Mouse (Mus musculus) lung, postnatal 36 days (tissue): ENCODE measurements around the gene Dap3.
"Not testable (repeated sequence)": the region's sequence is repeated elsewhere in the genome, so short reads cannot be mapped to it uniquely, and the experiment has no call there.

ENCODE experiments used
- DNase-seq: peaks from one replicate; pipeline ENCODE4 v3.0.0; 2022; ENCODE audit warnings: mixed read lengths

Gene Dap3

DNA sequence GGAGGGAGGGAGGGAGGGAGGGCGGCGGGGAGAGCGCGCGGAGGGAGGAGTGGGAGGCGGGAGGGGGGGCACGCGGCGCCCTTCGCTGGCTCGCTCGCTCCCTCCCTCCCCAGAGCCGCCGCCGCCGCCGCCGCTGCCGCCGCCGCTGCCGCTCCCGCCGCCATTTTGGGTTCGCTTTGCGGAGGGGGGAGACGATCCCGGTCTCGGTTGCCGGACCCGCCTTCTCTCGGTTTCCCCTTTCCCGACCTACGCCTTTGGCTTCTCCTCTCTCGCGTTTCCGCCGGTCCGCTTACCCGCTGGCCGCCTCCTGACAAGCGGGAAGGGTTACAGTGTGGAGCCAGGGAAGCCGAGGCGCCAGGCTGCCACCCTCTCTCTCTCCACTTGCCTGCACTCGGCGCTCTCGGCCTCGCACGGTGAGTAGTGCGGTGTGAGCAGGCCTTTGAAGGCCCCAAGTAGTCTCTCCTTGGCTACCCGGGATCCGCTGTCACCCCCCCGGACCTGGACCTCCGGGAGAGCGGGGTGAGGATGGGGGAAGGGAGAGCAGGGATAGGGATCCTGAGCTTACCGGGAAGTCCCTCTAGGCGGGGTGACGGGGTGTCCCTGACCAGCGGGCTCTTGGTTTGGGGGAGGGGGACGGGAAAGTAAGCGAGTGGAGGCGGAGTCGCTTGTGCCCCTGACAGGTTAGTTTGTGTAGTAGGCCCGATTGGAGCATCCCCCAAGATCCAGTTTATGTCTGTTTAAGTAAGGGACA lies at the start of gene Dap3, which contains the start of gene Ash1l:
TSS of gene Dap3 (minus strand) at position 606 of the 751 bp plus-strand sequence.
TSS of gene Ash1l (plus strand) at position 47 of the 751 bp plus-strand sequence.
- DNase-seq: peak; percentile 75

- no peak for DNase-seq
Observed at GRCm38 (mm10) chr3:88992793-88993192, 41.8 kb upstream of the Dap3 start.

GRCm38 (mm10) chr3:88983921-88984381 lies 33.0 kb upstream of the Dap3 start:
- DNase-seq: peak; percentile 67

DNA sequence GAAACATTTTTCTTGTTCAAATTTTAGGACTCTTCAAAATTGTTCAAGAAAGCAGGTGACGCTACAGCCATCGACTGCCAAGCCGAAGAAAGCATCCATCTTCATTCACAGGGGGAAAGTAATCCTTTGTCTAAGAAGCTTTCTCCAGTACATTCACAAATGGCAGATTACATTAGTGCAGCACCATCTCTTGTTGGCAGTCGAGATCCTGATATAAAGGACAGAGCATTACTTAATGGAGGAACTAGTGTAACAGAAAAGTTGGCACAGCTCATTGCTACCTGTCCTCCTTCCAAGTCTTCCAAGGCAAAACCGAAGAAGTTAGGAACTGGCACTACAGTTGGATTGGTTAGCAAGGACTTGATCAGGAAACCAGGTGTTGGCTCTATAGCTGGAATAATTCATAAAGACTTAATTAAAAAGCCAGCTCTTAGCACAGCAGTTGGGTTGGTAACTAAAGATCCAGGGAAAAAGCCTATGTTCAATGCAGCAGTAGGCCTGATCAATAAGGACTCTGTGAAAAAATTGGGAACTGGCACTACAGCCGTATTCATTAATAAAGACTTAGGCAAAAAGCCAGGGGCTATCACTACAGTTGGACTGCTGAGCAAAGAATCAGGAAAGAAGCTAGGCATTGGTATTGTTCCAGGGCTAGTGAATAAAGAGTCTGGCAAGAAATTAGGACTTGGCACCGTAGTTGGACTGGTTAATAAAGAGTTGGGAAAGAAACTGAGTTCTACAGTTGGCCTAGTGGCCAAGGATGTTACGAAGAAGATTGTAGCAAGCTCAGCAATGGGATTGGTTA lies 30.4 kb upstream of the Dap3 start:
- DNase-seq: peak; percentile 21

DNA sequence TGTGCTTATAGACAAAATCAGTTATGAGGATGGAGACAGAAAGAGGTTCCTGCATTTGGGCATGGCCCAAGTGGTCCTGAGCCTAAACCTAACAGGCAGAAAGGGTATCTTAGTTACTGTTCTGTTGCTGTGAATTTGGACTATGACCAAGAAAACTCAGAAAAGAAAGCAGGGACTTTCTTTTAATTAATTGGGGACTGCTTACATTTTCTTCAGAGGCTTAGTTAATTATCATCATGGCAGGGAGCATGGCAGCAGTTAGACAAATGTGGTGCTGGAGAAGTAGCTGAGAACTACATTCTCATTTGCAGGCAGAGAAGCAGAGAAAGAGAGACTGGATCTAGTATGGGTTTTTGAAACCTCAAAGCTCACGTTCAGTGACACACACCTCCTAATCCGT lies 24.0 kb upstream of the Dap3 start:
- DNase-seq: no peak

- DNase-seq: not testable (repeated sequence)
Observed at GRCm38 (mm10) chr3:88963211-88963610, 12.2 kb upstream of the Dap3 start.

DNA sequence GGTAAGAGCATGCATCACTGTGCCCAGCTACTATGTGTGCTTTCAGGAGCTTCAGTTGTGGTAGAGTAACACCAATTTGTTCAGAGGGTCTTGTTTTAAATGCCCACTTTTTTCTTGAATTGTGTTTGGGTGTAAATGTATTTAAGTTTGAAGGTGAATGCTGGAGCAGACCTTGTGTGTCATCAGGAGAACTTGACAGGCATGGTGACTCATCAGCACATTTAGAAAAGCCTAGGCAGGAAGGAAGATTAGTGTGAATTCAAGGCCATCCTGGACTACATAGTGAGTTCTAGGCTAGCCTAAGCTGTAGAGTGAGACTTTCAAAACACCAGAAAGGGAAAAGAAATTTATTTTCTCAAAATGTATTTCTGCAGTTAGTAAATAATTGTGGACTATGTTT lies 2.8 kb upstream of the Dap3 start:
- no peak for DNase-seq

DNA sequence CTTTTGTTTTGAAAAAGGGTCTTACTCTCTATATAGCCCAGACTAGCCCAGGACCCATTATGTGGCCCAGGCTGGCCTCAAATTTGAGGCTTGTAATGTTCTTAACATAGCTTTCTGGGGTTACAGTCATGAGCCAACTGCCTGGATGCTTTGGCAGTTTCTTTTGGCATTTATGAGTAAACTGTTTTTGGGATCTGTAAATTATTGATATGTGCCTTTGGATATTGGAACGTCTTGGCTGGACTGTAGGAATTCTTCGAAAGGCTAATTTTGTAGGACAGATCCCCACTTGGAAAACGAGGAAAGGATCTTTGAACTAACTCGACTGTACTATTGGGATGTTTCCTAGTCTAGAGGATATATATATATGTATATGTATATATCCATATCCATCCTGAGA lies 2.3 kb upstream of the Dap3 start:
- DNase-seq: no peak

- no peak for DNase-seq
Observed at GRCm38 (mm10) chr3:88951327-88951800, 383 bp upstream of the Dap3 start.

DNA sequence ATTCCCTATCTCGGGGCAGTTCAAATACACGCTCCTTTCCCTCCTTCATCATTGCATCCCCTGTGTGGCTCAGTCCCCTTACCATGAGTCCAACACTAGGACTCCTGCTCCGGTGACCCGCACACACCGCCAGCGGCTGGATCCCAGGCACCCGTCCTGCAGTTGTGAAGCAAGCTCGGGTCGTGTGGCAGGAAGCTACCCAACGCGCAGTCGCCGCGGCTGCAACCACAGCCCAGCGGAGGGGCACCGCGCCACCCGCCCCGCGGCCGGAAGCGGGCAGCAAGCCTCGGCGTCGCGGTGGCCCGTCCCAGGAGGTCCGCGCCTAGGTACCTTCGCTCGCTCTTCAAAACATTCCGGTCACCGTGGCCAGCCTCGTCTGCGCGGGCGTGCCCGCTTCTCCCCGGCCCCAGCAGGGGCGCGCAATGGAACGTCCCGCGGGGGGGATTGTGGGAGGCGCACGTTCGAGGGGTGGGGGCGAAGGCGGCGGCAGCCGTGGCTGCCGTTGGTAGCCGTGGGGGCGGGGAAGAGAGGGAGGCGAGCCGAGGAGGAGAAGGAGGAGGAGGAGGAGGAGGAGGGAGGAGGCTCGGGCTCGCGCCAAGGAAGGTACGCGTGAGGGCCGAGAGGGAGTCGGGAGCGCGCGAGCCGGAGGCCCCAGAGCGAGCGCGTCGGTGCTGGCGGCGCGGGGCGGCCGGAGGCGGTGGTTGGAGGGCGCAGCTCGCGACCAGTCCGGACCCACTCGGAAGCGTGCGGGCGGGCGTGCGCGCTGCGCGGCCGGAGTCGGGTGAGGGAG lies 1.0 kb downstream of the Dap3 start:
- DNase-seq: peak; percentile 94

DNA sequence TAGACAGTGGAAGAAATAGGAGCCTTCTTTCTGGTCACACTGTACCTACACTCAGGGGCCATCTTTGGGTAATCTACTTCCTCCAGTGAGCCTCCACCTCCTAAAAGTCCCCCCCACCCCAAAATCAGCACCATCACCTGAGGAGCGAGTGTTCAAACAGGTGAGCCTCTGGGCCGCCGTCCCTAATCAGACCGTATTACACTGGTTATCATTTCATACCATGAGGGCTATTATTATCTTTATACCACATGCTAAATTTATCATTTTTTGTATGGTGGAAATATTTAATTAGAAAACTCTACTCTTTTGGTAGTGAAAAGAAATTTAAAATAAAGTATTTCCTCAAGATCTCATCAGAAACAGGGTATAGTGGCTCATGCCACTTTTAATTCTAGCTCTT lies 6.9 kb downstream of the Dap3 start:
- DNase-seq: no peak

DNA sequence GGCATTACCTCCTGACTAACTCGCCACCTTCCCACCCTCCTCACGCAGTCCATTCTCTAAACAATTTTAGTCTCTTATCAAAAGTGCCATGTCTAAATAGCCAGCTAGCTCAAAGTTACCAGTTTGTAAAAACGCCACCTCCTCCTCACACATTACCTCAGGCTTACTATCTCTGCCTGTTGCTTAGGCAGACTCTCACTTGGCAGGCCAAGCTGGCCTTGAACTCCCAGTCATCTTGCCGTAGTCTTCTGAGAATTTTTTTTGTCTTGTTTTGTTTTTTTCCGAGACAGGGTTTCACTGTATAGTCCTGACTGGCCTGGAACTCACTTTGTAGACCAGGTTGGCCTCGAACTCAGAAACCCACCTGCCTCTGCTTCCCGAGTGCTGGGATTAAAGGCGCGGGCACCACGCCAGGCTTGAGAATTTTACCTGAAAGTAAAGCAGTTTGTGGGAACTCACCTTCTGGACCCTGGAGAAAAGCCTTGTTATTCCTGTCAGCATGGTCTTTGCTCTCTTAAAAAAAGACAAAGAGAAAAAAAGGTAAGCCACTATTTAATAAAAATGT lies 8.6 kb downstream of the Dap3 start:
- DNase-seq: no peak

GRCm38 (mm10) chr3:88939749-88940148 lies 11.2 kb downstream of the Dap3 start:
- peak; percentile 49 for DNase-seq

GRCm38 (mm10) chr3:88939071-88939470 lies 11.9 kb downstream of the Dap3 start:
- no peak for DNase-seq

DNA sequence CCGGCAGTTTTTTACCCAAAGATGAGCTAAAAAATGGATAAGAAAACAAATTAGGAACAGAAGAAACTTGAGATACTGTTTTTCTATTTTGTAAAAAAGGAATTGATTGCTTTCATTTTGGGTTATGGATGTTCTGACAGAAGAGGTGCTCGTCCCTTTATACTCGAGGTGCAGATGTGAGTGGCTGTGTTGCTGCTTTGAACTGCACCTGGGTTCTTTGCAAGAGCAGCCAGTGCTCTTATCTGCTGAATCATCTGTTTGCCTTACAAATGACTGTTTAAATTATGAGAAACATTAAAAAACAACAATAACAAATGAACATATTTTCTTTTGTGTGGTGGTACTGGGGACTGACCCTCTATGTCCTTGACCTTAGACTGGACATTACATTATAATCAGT lies 21.5 kb downstream of the Dap3 start:
- no peak for DNase-seq

DNA sequence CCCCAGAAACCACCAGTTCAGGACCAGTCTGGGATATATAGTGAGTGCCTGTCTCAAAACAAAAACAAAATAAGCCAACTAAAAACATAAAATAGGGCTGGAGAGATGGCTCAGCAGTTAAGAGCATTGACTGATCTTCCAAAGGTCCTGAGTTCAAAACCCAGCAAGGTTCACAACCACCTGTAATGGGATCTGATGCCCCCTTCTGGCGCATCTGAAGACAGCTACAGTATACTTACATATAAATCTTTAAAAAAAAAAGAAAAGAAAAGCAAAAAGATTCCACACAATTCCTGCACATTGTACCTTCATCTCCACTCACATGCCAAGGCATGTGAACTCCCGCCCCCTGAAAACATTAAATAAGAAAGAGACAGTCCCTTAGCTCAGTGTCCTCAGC lies 25.3 kb downstream of the Dap3 start:
- DNase-seq: no peak

DNA sequence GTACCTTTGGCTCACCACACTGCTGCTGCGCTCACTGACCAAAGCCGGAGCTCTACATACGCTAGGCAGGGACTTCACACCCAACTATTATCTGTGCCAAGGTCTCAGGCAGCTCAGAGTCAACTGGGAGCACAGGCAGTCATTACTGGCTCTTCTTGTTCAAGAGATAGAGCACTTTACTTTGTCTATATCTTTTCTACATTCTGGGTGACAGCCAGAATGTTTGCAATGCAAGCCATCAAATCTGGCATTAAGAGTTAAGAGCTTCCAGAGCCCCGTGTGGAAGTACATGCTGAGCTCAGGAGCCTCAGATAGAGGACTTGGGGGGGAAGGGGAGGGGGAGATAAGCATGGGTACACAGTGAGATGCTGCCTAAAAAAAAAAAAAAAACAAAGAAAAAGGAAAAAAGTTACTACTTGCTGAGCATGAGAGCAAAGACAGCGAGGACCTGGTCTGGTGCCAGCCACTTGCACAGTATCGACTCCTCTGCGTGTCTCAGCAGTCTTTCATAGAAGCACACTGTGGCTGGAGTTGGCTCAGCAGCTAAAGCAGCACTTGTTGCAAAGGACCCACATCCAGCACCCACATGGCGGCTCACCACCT lies 26.9 kb downstream of the Dap3 start:
- DNase-seq: no peak

DNA sequence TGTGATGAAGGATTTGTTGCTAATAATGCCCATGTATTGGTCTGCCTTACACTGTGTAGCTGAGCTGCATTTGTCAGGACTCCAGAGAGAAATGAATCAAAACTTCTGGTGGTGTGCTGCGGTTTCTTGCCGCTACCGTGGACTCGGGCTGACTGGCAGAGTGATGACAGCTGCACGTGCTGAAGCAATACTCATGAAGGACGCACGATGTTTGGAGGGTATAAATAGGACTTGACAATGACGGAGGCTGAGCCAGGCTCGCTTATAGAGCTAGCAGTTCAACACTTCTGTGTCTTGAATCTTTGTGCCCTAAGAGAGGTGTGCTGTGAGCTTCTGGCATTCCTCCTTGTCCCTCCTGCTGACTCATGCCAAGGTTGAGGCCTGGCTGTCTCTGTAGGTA lies 29.6 kb downstream of the Dap3 start:
- no peak for DNase-seq

GRCm38 (mm10) chr3:88918981-88919380 lies 32.0 kb downstream of the Dap3 start:
- DNase-seq: peak; percentile 14

DNA sequence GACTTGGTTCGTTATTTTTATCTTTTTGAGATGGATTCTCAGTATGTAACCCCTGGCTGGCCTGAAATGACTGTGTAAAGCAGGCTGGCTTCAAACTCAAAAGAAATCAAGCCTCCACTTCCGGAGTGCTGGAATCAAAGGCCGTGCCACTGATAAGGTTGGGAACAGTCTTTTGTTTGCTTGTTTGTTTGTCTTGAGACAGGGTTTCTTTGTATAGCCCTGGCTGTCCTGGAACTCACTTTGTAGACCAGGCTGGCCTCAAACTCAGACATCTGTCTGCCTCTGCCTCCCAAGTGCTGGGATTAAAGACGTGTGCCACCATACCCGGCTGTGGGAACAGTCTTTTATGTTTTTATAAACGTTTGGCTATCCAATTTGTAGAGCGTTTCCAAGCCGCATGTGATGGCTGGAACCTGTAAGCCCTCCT lies 36.6 kb downstream of the Dap3 start:
- no peak for DNase-seq

- DNase-seq: peak; percentile 97
Observed at GRCm38 (mm10) chr3:88913511-88914383, 37.2 kb downstream of the Dap3 start, which contains the start of gene Msto1. TSS of gene Msto1 (minus strand) at chr3:88913999.
